Mouse (Mus musculus) spleen, adult 18-20 months (tissue): ENCODE measurements around the gene Ripor3.
"Not testable (repeated sequence)": the region's sequence is repeated elsewhere in the genome, so short reads cannot be mapped to it uniquely, and the experiment has no call there.

ENCODE experiments used
- DNase-seq, 2 experiments: peaks; one replicate each; pipeline ENCODE4 v3.0.0; 2022; ENCODE audit warnings: mixed read lengths in 2 of 2

Gene Ripor3

DNA sequence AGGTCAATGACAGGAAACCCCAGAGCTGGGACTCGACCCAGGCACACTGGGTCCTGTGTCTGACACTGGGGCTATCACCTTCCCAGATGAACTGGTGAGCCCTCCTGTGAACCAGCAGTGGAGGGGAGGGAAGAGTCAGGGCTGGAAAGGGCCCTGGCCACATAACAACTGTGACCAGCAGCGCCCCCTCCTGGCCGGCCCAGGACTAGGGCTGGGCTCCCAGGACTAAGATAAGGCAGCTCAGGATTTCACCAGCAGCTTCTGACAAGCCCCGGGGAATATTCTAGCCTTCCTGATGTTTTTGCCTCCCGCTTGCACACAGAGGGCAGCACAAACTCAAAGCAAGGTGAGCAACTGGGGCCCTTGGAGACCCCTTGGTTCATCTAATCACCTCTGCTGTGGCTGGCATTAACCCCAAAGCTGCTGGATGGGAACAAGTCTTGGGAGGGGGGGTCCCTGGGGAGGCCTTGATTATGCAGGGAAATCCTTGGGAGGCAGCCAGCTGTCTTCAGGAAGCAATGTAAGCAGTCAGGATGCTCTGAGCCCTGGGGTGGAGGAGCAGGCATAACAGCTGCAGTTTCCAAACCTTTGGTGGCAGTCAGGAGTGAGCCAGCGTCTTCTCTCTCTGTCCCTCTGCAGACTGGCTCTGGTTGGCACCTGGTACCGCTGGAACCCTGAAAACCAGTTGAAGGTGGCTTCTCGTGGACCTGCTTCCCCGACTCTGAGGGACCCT lies at the start of gene Ripor3:
TSS of gene Ripor3 (minus strand) at position 683 of the 733 bp plus-strand sequence.
- peak; percentile 49 to 71 for DNase-seq

DNA sequence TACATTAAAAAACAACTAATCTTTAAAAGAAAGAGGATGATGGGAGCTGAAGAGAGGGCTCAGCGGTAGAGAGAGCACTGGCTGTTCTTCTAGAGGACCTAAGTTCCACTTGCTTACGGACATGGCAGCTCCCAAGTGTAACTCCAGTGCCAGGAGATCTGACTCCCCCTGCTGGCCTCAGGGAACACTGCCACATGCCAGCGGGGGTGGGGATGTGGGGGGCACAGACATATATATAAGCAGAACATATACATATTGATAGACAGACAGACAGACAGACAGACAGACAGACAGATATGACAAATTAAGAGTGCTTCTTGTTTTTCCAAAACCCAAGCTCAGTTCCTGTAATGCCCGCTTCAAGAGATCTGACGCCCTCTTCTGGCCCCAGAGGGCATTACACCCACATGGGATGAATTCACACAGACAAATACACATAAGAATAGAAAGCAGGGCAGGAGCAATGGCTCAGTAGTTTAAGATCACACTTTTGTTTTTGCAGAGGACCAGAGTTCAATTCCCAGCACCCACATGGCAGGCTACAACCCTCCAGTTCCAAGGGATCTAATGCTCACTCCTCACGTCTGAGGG lies 48.9 kb upstream of the Ripor3 start:
- DNase-seq: no peak

DNA sequence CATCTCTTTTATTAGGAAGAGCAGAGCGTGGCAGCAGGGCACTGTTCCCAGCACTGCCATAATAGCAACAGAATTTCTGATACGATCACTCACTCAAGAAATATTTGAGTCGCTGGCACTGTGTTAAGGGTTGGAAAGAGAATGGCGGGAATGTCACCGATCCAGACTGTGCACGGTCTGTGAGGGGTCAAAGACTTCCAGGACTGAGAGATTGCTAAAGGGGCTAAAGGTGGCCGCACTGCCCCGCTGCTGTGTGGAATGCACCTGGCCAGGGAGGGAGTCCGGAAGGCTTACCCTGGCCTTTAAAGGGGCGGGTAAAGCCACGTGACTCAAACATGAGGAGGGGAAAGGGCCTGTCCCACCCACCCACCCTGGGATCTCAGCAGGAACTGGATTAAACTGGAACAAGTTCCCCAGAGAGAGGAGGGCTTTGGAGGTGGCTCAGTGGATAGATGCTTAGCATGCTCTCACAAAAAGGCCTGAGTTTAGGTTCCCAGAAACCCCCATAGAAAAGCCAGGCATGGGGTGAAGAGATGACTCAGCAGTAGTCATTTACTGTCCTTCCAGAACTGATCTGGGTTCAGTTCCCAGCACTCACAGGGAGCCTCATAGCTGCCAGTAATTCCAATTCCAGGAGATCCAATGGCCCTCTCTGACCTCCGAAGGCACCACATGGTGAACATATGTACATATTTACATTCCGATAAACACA lies 48.2 kb upstream of the Ripor3 start:
- no peak for DNase-seq

DNA sequence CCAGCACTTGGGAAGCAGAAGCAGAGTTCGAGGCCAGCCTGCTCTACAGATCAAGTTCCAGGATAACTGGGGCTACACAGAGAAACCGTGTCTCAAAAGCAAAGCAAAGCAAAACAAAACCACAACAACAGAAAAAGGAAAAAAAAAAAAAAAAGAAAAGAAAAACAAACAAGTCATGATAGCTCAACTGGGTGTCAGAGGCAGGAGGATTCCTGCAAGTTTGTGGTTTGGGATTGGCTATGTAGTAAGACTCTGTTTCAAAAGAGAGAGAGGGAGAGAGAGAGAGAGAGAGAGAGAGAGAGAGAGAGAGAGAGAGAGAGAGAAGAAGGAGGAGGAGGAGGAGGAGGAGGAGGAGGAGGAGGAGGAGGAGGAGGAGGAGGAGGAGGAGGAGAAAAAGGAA lies 47.5 kb upstream of the Ripor3 start:
- not testable (repeated sequence) for DNase-seq

DNA sequence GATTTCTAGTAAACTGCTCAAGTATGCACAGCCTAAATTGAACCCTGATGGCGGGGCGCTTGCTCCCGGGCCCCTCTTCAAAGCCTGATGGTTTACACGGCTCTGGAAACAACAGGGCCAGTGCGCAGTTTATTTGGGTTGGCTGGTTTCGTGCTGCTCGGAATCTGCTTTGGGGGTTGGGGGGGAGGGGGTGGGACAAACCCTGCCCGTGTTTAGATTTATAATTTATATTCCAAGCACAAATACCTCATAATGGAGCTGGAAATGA lies 46.2 kb upstream of the Ripor3 start:
- no peak for DNase-seq

DNA sequence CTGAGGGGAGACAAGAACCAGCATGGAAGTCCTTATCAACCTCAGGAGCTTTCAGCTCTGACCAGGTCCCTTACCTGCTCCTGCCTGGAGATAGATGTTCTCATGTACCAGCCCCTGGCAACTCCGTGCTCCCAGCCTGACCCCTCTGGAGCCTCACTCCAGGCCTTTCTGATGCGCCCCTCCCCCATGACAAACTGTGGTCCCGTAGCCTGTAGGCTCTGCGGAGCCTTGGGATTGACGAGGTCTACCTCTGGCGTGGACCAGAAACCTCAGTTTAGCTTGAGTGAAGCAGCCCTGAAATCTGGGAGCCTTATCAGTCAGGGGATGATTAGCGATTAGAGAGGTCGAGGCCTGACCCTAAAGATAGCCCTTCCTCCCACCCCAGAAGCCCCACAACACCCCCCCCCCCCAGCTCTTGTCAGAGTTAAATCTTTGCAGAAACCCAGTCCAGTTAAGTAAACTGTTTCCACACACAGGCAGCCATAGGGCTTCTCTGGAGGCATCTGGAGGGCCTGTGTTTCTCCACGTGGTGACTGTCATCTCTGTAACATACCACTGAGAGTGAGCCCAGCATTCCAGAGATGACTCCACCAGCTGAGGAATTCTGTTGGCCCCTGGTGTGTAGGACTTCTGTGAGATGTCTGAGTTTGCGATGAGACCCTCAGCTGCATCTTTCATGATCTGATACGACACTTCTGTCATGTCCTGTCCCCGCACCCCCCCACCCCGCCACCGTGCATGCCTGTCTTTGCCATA lies 45.7 kb upstream of the Ripor3 start:
- no peak for DNase-seq

DNA sequence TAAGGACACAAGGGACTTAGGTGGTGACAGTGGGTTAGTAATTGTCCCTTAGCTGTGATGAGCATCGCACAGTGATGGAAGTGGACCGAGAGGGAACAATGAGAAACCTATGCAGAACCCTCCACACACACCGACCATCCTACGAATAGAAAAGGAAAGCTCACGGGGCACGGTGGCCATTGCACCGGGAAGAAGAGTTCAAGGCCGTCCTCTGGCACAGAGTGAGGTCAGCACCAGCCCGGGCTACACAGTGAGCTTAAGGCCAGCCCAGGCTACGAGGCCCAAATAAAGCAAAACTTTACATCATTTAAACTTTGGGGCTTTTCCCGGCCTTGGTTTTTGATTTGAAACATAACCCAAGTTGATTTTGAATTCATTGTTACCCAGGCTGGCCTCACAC lies 43.7 kb upstream of the Ripor3 start:
- DNase-seq: no peak

DNA sequence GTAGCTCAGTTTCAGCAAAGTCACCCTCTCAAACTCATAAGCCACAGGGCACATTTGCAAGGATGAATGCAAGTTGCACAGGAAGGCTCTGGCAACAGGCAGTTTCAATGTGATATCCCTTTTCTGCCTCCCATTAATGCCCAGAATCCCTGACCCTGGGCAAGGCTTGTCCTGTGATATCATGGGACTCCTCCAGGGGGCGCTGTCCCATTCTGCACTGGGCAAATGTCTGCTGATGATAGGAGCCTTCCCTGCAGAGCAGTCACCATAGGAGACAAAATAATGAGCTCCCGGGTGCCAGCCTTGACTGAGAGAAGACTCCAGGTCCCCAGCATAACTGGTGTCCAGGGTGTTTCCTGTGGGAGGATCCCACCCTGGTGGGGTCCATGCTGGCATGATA lies 42.3 kb upstream of the Ripor3 start:
- DNase-seq: peak in 1 of 2 experiments; percentile 10

DNA sequence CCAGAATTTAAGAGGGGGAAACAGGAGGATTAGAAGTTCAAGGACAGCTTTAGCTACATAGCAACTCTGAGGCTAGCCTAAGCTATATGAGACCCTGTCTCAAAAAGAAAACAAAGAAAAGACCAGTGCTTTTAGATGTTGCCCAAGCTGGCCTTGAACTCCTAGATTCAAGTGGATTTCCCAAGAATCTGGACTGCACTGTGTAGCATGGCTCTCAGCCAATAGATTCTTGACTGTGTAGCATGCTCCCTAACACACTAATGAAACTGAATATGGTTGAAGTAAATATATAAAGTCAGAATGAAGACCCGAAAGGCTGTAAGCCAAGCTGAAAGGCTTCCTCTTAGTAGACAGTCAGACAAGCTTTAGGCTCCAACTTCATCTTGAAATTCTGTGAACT lies 41.7 kb upstream of the Ripor3 start:
- DNase-seq: no peak

DNA sequence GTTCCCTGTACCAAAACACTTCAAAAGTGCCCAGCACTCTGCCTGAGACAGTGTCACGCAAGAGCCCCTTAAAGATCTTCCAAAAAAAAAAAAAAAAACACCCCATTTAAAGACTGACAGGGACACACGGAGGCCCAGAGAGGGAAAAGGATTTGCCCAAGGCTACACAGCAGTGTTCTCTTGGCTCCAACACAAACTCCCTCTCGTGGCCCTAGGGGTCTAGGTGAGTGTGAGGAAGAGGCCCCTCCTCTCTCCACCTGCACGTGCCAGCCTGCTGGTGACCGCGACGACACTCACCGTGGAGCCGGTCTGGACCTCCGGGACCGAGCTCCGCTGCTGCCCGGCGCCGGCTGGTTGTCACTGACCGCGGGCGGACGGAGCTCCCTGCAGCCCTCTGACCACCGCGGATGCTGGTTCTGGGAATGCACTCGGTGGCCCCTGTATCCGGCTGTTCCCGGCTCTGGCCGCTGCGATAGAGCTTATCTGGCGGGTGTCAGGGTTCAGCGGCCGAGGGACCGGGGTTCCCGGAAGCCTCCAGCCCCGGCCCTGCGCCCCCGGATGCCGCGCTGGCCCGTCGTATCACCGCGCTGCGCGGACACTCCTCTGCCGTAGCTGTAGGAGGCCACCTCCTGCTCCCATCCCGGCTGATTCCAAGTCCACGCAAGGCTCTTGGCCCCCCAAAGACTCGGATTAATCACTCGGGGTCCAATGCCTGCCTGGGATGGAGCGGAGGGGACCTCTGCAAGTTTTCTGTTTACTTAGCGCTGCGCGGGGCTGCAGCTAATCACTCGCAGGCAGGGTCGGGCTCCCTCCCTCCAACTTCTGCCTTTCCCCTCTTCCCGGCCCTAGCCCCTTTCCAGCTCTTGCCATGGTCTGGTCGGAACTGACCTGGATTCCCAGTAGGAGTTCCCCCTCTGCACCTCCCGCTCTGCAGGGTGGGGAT lies 39.9 kb upstream of the Ripor3 start:
- DNase-seq: peak in 1 of 2 experiments; percentile 17

DNA sequence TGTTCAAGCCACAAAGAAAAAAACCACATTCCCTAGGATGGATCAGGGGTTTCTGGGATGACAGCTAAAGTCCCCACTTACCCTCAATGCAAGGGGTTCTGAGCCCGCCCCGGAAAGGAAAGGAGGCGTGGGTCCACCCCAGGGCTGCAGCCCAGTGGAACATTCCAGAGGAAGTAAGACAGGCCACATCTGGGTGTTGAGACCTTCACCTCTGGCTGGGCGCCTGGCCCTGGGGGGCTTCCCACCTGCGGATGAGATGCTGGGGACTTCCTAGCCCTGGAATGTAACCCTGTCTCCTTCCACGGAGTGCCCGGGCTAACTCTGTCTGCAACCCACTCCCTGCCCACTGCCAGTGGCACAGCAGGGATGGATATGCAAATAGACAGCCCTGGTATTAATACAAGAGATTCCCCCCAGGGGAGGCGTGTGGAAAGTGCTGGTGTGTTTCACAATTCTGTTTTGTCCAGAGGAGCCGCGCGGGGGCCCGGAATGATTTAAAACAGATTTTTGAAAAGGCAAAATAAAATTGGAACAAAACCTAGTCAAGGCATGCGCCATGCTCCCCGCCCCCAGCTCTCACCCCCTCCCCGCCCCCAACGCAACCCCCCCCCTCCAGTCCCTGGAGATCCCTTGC lies 38.7 kb upstream of the Ripor3 start:
- no peak for DNase-seq

DNA sequence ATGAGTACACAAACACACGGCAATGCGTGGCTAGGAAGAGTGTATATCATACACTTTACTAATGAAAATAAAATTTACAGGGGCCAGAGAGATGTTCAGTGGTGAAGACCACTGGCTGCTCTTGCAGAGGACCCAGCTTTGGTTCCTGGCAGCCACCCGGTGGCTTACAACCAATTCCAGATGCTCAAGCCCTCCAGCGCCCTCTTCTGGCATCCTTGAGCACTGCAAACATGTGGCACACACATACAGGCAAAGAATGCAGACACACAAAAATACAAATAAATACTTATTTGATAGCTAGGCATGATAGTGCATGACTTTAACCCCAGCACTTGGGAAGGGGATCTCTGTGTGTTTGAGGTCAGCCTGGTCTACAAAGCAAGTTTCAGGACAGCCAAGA lies 36.0 kb upstream of the Ripor3 start:
- DNase-seq: no peak

DNA sequence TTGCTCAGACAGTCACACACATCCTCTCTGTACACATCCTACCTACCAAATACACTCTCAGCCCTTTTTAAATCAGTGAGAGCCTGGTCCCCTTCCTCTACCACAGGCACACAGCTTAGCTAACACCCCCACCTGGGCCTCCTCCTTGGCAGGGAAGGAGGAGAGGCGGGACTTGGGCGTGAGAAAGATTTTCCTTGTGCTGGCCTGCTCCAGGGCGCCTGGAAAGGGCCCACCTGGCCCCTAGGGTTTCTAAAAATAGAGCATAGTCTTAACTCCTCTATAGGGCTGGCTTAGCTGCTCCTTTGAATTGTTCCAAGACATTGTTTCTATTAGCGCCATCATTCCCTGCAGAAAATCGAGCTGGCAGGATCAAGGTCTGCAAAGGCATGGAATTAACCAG lies 35.4 kb upstream of the Ripor3 start:
- no peak for DNase-seq

DNA sequence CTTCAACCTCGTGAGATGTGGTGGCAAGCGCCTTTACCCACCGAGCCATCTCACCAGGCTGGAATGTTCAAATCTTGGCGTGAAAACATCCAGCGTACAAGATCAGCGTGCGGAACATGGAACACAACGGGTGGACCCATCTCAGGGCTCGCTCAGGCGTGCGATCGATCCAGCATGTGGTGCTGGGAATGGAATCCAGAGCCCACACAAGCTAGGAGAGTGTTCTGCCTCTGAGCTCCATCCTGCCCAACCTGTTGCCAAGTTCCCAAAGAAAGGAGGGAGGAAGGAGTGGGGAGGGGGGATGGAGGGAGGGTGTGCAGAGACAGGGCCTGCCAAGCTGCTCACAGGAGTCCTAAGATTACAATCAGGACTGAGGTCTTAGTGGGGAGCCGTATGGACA lies 34.9 kb upstream of the Ripor3 start:
- no peak for DNase-seq

DNA sequence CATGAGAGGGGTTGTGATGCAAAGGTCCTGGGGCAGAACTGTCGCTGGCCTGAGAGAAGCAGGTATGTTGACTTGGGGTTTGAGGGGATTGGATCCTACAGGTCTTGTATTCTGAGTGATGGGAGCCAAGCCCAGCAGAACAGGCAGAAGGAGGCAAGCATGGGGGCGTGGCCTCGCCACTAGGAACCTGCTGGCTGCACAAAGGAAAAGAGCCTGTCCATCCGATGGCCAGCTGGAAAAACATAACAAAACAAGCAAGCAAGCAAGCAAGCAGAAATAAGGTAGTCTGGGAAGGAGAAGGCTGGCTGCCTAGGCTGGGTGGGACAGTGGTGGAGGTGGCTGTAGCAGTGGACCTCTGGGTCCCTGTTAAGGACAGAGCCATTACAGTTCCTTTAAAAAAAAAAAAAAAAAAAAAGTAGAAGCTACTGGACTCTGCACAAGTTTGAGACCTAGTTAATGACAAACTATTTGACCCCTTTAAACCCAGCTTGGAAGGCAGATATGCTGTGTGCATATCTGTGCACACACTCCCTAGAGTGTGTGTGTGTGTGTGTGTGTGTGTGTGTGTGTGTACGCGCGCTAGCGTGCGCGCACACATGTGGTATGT lies 34.4 kb upstream of the Ripor3 start:
- DNase-seq: no peak

DNA sequence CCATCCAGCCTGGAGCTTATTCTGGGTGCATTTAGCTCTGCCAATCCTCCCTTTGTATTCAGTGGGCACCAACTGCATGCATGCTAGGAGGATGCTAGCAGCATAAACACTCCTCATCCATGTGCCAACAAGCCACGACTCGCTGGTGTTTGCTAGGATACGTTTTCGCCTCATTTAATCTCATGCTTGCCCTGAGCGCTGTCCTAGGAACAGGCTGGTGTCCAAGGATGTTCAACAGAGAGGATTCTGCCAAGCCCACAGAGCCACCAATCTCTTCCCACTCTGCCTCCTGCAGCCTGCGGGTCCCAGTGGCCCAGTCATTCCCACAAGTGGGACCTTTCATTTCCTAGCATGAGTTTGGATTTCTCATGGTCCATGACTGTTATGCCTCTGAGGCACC lies 31.6 kb upstream of the Ripor3 start:
- no peak for DNase-seq

DNA sequence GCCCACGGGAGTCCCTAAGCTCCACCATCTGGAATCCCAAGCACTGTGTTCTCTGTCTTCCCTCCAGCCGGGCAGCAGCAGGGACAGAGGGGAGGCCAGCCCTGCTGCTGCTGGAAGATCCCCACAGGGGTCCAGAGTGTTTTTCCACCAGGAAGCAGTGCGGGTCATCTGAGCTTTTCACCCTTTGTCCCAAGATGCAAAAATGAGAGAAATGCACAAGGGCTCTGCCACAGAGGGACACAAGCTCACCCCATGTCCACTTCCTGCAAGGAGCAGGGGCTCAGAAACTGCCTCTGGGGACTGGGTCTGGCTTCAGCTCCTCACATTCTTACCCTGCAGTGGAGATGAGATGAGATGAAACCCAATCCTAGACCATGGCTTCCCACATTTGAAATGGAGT lies 30.3 kb upstream of the Ripor3 start:
- no peak for DNase-seq

DNA sequence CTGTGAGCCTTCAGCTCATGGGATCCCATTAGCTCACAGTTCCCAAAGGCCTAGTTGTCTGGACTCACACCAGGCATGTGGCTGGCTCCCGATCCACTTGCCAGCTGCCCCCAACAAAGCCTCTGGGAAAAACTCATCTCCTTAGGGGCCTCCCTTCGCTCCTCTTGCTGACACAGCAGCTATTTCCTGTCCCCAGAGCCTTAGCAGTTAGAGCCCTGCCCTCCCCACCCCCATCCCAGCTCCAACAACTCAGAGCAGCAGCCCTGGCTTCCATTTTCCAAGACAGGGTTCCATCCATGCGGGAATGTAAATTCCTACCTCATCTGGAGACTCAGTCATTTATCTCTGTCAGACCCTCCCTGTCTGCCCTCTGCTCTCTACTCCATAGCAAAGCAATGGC lies 26.6 kb upstream of the Ripor3 start:
- no peak for DNase-seq

DNA sequence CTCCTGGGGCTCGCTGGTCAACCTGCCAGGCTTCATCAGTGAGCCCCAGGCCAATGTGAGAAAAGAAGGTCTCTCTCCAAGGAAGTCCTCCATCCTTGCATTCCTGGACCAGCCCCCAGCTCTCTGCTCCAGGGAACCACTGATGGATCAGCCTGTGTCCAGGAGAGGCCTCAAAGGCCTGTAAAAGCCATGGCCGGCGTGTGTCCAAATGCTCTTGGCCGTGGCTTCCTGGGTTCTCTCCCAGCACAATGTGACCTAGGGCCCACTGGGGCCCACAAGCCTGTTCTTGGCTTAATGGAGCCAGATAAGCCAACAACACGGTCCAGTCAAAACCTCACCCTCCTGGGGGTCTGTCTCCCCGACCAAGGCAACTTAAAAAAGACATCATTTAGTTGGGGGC lies 25.5 kb upstream of the Ripor3 start:
- no peak for DNase-seq

DNA sequence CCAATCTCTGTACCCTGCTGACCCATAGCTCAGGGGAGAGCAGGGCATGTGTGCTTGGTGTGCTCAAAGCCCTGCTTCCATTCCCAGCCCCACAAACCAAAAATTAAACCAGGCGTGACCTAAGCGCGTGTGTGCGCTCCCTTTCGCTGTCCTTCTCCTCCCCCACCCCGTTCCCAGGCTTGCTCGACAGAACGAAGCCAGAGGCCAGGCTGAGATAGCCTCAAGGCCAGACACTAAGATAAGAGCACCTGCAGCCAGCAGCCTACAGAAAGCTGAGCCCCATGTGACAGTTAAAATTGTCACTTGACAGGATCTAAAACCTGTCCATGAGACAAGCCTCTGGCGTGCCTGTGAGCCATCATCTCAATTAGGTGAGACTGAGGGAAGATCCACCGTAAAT lies 23.5 kb upstream of the Ripor3 start:
- no peak for DNase-seq

DNA sequence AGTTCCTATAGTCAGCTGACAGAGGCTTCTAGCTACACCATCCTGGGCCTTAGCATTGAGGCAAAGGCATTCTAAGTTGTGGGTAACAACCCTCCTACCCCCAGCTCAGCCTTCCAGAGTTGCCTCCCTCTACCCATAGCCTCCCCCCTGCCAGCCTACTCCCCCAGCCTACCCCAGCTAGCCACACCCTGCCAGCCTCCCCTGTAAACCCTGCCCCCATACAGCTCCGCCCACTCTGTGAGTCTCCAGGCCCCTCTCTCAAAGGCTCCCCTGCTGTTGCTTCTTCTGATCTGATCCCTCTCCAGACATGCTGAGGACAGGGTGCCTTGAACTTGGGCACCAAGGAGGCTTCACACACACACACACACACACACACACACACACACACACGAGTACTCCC lies 21.4 kb upstream of the Ripor3 start:
- no peak for DNase-seq

DNA sequence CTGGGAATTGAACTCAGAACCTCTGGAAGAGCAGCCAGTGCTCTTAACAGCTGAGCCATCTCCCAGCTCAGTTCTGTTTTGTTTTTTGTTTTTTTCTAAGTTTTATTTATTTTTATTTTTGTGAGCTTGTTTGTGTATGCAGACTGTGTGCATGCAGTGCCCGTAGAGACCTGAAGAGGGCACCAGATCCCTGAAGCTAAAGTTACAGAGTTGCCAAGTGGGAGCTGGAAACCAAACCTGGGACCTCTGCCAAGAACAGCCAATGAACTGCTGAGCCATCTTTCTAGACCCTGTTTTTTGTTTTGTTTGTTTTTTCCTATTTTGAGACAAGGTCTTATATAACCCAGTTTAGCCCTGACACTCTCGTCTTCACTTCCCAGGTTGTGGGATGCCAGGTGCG lies 18.0 kb upstream of the Ripor3 start:
- DNase-seq: no peak
